Mouse (Mus musculus): ENCODE results near the gene Lrig1.

Gene Lrig1

GRCm38 (mm10) chr6:94698509-94699172 is 1.3 kb downstream of the Lrig1 start:
- no peak for DNase-seq (ENCODE audit: extremely low read depth, low read depth)

- no peak for DNase-seq (ENCODE audit: extremely low read depth, low read depth)
Measured at GRCm38 (mm10) chr6:94697423-94697822, 2.5 kb downstream of the Lrig1 start.

- DNase-seq (ENCODE audit: extremely low read depth, low read depth): no peak
Measured at GRCm38 (mm10) chr6:94696182-94697080, 3.5 kb downstream of the Lrig1 start.

GRCm38 (mm10) chr6:94695121-94695930 is 4.6 kb downstream of the Lrig1 start:
- no peak for DNase-seq (ENCODE audit: extremely low read depth, low read depth)

GRCm38 (mm10) chr6:94694481-94694880 is 5.5 kb downstream of the Lrig1 start:
- no peak for DNase-seq (ENCODE audit: extremely low read depth, low read depth)

- no peak for DNase-seq (ENCODE audit: extremely low read depth, low read depth)
Measured at GRCm38 (mm10) chr6:94693091-94693490, 6.9 kb downstream of the Lrig1 start.

- no peak for DNase-seq (ENCODE audit: extremely low read depth, low read depth)
Measured at GRCm38 (mm10) chr6:94692003-94692402, 8.0 kb downstream of the Lrig1 start.

GRCm38 (mm10) chr6:94690247-94690646 is 9.7 kb downstream of the Lrig1 start:
- DNase-seq (ENCODE audit: extremely low read depth, low read depth): no peak

- DNase-seq (ENCODE audit: extremely low read depth, low read depth): no peak
Measured at GRCm38 (mm10) chr6:94688722-94689121, 11.2 kb downstream of the Lrig1 start.

- no peak for DNase-seq (ENCODE audit: extremely low read depth, low read depth)
Measured at GRCm38 (mm10) chr6:94686048-94686447, 13.9 kb downstream of the Lrig1 start.

GRCm38 (mm10) chr6:94685611-94686010 is 14.3 kb downstream of the Lrig1 start:
- no peak for DNase-seq (ENCODE audit: extremely low read depth, low read depth)

- no peak for DNase-seq (ENCODE audit: extremely low read depth, low read depth)
Measured at GRCm38 (mm10) chr6:94684844-94685557, 15.0 kb downstream of the Lrig1 start.

GRCm38 (mm10) chr6:94683701-94684100 is 16.3 kb downstream of the Lrig1 start:
- DNase-seq (ENCODE audit: extremely low read depth, low read depth): no peak

- no peak for DNase-seq (ENCODE audit: extremely low read depth, low read depth)
Measured at GRCm38 (mm10) chr6:94682270-94682618, 17.7 kb downstream of the Lrig1 start.

- no peak for DNase-seq (ENCODE audit: extremely low read depth, low read depth)
Measured at GRCm38 (mm10) chr6:94681446-94682269, 18.3 kb downstream of the Lrig1 start.

GRCm38 (mm10) chr6:94680760-94681445 is 19.1 kb downstream of the Lrig1 start:
- no peak for DNase-seq (ENCODE audit: extremely low read depth, low read depth)

- DNase-seq (ENCODE audit: extremely low read depth, low read depth): no peak
Measured at GRCm38 (mm10) chr6:94679249-94679648, 20.7 kb downstream of the Lrig1 start.

GRCm38 (mm10) chr6:94678377-94679164 is 21.4 kb downstream of the Lrig1 start:
- no peak for DNase-seq (ENCODE audit: extremely low read depth, low read depth)

GRCm38 (mm10) chr6:94677448-94677847 is 22.5 kb downstream of the Lrig1 start:
- no peak for DNase-seq (ENCODE audit: extremely low read depth, low read depth)

Measured in MEL-GATA-1-ER (cell line).